Mouse (Mus musculus): ENCODE measurements around the gene Ap1s1.

Gene Ap1s1

DNA sequence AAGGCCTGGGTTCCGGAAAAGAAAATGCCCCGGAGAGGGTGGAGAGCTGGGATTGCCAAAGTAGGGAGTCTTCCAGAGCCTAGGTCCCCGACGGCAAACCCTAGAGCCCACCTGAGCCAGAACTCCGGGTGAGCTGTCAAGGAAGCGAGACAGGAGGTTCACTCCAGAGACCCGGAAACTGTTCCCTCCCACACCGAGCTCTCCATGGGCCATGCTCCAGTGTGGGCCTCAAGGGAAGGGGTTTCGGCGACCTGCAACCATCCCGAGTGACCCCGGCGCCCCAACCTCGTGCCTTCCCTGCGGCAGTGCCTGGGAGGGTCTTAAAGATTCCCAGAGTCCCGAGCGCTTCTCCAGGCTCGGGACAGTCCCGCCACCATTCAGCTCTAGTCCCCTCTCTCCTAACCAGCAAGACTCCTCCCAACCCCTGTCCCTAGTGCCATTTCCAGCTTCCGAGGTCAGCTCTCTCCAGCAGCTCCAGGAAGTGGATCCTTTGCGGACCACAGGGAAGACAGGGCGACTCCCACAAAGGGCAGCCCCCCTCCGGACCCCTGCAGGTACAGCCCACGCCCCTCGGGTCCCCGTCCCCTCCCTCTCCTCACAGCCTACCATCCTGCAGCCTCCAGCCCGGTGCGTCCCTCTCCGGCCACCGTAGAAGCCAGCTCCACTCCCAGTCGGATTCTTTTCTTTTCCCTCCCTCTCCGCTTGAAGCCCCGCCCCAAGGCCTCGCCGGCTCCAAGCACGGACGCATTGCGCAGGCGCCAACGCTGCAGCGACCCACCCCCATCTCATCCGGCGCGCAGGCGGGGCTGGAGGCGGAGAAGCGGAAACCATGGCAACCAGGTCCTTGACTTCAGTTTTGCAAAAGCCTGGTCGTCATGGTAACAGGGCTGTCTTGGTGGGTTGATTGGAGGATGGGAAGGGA is at the start of gene Ap1s1:
Gene Ap1s1, minus strand, starts transcription at position 734 of the 922 bp plus-strand sequence.
- peak; percentile 98 for DNase-seq (ENCODE audit: low read depth, low spot score)

DNA sequence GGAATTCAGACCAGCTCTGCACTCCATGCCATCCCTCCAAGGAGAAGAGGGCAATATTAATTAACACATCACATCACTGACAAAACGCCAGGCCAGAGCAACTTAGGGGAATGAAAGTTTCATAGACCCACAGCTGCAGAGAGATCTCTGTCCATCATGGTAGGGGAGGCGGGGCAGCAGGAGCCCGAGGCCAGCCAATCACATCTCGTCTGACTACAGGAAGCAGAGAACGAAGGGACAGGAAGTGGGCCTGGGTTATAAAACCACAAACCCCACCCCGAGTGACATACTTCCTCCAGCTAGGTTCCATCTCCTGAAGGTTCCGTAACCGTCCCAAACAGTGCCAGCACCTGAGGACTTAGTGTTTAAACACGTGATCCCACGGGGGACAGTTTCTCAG is 49.2 kb upstream of the Ap1s1 start:
- DNase-seq (ENCODE audit: low read depth, low spot score): no peak

DNA sequence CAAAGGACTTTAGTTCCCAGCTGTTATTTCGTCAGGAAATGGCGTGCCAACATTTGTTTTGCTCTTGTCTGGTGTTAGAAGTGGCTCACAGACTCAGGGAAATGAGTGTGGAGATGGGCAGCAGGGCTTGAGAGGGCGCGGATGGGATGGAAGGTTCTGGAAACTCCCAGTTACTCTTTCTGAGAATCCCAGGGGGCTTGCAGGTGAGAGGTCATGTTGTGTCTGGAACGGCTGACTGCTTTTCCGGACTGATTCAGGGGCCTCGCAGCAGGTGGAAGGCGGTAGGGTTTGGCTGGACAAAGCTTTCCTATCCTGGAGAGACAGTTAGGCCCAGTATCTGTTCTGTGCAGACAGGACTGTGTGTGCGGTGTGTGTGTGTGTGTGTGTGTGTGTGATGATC is 47.8 kb upstream of the Ap1s1 start:
- no peak for DNase-seq (ENCODE audit: low read depth, low spot score)

DNA sequence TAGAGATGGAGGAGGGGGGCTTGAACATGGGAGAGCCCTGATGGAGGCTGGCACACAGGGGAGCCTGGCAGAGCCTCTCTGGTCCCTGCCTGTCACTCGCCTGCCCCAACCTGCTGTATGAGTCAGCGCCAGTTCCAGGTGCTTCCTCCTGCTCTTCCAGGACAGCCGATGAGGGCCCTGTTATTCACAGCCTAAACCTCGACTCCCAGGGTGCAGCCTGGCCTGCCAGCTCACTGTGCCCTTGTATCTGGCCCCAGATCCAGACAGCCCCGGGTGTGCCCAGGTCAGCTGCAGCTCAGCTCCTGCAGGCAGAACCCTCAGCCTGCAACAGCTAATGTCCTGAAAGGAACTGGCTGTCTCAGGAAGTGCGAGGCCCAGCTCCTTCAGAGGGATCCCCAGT is 45.6 kb upstream of the Ap1s1 start:
- no peak for DNase-seq (ENCODE audit: low read depth, low spot score)

DNA sequence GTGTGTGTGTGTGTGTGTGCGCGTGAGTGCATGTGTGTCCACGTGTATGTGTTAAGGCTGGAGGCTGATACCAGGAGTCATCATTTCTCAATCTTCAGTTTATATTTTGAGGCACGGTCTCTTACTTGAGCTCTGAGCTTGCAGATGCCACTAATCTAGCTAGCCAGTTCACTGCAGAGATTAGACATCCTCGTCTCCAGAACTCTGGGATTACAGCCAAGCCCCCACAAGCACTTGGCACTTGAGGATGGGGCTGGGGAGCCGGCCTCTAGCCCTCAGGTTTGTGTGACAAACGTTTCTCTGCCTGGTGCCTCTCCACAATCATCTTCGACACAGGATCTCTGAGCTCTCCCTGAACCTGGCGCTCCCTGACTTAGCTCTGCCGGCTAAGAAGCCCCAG is 44.9 kb upstream of the Ap1s1 start:
- no peak for DNase-seq (ENCODE audit: low read depth, low spot score)

DNA sequence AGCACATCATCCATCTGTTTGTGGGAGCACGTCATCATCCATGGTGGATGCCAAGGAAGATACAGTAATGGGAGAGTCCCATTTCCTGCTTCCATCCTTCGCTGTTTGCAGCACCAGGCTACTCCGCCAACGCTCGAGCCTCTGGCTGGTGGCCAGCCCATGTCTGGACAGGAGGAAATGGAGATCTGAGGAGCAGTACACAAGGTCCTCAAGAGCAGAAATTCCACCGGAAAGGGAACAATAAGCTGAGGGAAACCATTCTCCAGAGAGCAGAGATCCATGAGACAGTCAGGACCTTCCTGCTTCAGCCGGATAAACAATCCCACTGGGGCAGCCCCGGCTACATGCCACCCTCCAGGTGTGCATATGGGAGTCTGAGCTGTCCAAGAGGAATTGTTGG is 41.5 kb upstream of the Ap1s1 start:
- DNase-seq (ENCODE audit: low read depth, low spot score): no peak

DNA sequence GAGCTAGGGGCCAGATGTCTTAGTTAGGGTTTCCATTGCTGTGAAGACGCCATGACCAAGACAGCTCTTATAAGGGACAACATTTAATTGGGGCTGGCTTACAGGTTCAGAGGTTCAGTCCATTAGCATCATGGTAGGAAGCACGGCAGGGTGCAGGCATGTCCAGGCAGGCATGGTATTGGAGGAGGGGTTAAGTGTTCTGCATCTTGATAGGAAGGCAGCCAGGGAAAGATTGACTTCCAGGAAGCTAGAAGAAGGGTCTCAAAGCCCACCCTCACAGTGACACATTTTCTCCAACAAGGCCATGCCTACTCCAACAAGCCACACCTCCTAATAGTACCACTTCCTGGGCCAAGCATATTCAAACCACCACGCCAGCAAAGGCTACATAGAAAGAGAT is 39.8 kb upstream of the Ap1s1 start:
- no peak for DNase-seq (ENCODE audit: low read depth, low spot score)

DNA sequence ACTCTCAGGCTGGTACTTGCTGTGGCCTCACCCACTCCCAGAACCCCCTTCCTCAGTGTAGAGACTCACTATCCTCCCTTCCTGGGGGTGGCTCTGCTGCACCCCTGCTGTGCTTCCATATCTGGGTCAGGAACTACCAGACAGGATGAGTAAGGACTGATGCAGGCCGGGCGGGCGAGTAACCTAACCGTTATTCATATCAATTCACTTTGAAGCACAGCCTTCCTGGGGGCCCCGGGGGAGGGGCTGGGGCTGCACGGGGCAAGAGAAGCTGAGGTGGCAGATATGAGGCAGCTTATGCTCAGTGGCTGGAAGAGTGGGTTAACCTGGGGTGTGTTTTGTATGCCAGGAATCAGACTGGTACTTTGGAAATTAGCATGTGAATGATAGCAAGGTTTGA is 39.1 kb upstream of the Ap1s1 start:
- DNase-seq (ENCODE audit: low read depth, low spot score): no peak

DNA sequence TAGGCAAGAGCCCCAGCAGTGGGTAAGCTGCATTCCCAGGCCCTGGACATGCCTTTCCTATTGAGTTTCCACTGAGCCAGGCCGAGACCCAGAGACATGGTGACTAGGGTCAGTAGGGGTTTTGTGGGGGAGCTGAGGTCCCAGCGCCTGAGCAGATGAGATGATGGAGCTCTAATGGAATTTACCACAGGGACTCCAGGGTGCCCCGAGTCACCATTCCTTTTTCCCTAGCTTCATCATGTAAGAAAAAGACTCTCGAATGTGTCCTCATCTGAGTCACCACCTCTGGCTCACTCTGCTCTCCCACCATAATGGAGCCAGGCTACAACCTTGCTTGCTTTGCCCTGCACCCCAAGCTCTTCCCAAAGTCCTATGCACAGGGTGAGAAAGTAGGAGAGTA is 37.1 kb upstream of the Ap1s1 start:
- no peak for DNase-seq (ENCODE audit: low read depth, low spot score)

DNA sequence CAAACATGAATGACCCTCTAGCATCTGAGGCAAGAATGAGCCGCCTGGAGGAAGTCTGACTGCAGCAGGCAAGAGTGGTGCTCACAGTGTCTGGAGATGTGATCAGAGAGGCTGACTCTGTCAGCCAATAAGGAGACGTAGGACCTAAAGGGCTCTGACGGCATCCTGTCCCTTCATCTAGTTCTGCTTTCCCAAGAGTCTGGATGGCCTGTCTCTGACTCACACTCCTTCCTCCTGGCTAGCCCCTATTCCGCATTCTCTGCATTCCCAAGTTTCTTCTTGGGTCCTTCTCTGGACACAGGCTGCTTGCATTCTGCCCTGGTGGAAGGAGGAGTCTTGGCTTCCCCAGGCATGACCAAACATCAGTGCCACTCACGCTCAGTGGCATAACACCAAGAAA is 33.9 kb upstream of the Ap1s1 start:
- DNase-seq (ENCODE audit: low read depth, low spot score): no peak

DNA sequence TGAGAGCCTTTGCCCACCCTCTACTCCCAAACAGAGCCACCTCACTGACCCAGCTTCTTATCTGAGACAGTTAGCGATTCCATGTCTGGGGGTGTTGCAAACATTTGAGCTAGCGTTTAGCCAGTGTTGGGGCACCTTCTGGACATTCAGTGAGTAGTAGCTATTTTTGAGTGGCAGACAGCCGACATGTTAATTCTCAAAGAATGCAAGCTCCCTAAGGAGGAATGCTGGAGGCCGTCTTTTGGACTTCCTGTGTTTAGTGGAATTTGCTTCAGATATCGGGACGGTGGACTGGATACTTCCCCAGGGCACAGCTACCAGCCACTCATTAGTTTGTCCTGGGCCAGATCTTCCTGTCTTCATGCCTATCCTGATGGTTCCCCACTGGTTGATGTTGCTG is 32.7 kb upstream of the Ap1s1 start:
- no peak for DNase-seq (ENCODE audit: low read depth, low spot score)

DNA sequence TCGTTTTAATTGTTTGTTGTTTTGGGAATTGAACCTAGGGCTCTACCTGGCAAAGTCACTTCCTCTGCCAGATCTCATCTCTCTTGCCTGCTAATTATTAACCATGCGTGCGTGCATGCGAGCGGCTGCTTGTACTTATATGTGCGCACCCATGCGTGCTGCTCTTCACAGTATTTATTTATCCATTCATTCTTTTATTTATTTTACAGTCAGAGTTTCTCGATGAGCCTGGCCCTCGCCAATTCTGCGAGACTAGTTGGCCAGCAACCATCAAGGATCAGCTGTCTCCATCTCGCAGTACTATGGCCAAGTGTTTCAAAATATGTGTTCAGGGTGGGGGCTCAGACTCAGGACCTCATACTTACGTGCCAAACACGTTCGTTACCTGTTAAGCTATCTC is 32.1 kb upstream of the Ap1s1 start:
- no peak for DNase-seq (ENCODE audit: low read depth, low spot score)

DNA sequence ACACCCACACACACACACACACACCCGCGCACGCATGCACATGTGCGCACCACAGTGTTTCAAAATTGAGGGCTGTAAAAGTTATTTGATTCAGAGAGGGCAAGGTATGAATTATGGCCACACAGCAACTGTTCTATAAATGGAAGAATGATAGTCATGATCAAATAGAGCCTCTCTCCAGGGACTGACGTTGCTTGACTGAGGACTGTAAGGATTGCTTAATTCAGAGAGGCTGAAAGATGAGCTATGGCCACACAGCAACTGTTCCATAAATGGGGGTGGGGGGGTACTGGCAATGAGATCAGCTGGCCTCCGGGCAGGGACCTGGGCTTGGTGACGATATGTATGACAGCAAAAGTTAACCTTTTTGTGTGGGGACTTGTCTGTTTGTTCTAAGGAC is 31.3 kb upstream of the Ap1s1 start:
- DNase-seq (ENCODE audit: low read depth, low spot score): no peak

DNA sequence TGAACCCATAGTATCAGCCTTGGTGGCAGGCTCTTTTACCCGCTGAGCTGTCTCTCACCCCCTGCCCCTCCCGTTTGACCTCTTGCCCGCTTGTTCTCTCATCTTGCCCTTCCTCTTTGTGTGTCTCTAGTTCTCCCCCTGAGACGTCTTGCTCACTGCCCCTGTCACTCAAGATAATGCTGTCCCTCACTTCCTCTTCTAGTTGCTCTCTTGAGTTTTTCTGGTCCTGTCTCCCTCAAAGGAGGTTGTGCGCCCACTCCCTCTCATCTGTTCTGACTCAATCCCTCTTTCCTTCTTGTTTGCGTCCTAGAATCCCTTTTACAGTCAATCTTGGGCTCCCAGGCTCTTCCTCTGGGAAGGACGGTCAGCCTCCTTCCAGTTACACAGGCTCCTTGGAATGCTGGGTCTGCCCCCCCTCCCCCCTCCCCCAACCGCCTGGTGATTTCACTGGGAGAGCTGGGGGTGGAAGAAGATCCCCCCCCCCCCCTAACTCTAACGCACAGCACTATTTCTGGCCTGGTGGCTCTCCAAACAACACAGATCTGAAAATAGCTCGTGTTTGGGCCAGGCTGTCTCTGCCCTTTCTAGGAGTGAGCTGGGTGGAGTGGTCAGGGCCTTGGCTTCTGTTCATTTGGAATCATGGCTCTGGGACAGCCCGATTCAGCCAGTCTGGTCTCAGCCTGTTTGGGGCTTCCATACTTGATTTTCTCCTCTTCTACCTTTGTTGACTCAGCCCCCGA is 30.4 kb upstream of the Ap1s1 start:
- DNase-seq (ENCODE audit: low read depth, low spot score): no peak

DNA sequence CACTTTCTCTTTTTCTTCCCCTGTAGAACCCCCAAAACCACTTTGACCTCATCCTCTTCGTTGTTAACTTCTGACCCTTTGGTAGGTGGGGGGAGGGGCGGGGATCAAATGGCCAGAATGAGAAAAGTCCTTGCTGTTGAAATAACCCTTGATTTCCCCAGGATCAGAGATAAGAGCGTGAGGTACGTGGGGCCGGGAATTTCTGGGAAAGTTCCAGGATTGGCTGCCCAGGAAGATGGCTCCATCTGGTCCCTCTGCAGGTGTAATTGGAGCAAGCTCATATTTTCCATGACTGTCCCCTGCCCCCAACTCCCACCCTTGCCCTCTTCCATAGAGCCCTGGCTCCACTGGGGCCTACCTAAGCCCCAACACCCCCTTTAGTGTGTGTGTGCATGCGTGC is 29.8 kb upstream of the Ap1s1 start:
- DNase-seq (ENCODE audit: low read depth, low spot score): no peak

DNA sequence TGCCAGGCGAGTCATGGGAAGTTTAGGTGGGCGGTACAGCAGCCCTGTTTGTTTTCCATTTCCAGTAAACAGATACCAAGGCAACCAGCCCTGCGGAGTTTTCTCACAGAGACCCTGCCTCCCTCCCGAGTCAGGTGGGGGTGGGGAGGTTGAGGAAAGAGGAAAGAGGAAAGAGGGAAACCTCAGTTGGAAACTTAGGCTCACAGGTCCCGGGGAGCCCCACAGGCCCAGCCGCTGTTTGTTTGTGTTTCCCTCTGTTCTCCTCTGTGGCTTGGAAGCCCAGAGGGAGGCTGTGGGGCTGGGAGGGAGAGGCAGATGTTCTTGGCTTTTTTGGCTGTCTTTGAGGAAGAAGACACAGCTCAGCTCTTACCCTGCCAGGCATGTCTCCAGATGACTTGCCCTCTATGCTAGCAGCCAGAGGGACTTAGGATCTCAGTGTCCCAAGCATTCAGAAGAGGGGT is 28.3 kb upstream of the Ap1s1 start:
- DNase-seq (ENCODE audit: low read depth, low spot score): no peak

DNA sequence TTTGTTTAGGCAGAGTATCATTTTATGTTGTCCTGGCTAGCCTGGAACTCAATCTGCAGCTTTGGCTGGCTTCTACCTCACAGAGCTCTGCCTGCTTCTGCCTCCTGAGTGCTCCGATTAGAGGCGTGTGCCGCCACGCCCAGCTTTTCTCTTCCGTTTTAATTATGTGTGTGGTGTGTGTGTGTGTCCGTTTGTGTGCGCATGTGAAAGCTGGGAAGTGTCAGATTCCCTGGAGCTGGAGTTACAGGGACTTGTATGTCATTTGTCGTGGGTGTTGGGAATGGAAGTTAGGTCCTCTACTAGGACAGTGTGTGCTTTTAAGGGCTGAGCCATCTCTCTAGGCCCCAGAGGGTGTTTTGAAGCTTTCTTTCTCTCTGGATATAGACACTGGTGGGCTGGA is 27.2 kb upstream of the Ap1s1 start:
- DNase-seq (ENCODE audit: low read depth, low spot score): no peak

DNA sequence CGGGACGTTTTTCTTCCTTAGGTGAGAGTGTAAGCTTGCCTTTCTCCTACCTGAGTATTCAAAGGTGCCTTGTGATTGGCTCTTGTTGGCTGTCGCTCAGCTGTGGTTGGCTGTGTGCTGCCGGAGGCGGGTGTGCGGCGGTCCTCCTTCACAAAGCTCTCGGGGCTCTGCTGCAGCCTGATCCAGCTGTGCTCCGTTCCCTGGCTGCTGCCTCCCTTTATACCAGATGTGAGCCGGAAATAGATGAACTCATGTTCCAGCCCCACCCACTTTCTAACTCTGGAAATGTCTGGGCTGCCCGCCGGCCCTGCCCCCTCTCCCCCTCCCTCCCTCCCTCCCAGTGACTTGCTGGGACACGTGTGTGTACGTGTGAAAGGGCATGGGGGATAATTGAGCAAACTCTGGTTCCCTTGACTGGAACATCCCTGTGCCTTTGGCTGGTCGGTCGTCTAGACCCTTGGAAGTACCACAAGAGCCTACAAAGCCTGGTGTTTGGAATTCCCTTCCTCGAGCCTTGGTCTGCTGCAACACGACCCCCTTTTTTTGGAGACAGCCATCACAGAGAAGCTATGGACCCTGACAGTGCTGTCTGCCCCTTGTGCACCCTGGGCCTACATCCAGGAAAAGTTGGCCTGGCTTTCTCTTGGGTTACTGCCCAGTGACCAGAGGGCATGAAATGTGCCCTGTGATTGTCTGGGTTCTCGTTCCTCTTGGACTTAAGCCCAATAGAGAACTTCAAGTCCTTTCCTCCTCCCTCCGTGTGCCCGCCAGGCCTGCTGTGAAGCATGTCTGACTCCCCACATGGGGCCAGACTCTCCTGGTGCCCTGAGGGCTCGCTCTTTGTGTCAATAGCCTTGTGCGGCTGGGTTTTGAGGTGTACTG is 26.4 kb upstream of the Ap1s1 start, which contains the start of gene Serpine1:
Gene Serpine1, minus strand, starts transcription at position 190 of the 882 bp plus-strand sequence.
- DNase-seq (ENCODE audit: low read depth, low spot score): no peak

DNA sequence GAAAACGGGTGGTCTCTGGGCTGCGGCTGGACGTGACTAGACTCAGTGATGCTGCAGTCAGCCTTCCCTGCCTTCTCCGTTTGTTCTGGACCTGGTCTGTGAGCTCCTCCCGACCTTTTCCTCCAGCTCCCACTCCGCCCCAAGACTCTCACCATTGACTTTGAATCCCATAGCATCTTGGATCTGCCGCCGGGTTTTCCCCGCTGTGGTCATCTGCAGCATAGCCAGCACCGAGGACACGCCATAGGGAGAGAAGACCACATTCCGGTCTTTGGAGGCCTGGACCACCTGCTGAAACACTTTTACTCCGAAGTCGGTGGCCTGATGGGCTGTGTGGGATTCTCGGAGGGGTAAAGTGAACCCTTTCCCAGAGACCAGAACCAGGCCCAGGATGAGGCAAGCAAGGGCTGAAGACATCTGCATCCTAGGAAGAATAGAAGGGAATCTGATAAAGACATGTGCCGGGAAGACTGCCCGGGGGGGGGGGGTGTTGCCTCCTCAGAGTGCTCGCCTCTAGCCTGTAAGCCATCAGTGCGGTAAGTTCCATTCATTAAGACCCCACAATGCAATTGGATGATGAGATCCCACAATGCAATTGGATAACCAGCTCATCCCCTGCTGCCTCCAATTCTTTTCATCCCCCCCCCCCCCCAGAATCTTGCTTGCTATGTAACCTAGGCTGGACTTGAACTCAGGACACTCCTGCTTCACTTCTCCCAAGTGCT is 25.1 kb upstream of the Ap1s1 start:
- no peak for DNase-seq (ENCODE audit: low read depth, low spot score)

DNA sequence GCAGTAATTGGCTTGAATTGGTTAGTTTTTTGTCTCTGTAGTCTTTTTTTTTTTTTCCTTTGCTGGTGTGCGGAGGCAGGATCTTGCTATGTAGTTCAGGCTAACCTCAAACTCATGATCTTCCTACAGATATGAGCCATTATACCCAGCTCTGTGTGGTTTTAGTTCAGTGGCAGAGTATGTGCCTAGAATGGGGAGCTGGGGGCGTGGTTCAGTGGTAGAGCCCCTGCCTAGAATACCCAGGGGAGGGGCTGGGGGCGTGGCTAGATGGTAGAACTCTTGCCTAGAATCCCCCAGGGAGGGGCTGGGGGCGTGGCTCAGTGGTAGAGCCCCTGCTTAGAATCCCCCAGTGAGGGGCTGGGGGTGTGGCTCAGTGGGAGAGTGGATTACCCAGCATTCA is 22.8 kb upstream of the Ap1s1 start:
- DNase-seq (ENCODE audit: low read depth, low spot score): no peak

DNA sequence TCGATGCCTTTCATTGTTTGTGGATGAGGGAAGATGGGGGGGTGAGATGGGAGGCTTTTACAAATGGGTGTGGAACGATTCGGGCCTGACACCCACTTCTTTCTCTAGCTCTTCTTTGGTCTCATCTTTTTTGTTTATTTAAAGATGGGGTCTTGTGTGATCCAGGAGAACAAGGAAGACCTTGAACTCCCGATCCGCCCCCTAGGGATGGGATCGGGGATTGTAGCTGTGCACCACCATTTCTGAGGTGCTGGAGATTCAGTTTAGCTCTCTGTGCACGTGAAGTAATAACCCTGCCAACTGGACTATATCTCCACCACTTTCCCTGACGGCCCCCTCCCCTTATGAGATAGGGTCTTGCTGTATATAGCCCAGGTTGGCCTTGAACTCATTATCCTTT is 20.0 kb upstream of the Ap1s1 start:
- DNase-seq (ENCODE audit: low read depth, low spot score): no peak

Measured in brain, embryonic 18.5 days (tissue).